Mouse (Mus musculus) layer of hippocampus, adult 11-12 months (tissue): ENCODE measurements around the gene Pla2g10.
"Not testable (repeated sequence)": the region's sequence is repeated elsewhere in the genome, so short reads cannot be mapped to it uniquely, and the experiment has no call there.

Experiments used
- DNase-seq: peaks from one replicate; pipeline ENCODE4 v3.0.0; 2022; ENCODE audit warnings: low spot score

Pla2g10 gene

GRCm38 (mm10) chr16:13727811-13728335 lies 2.9 kb downstream of the Pla2g10 start:
- no peak for DNase-seq

- DNase-seq, result no peak
These were observed 7.8 kb downstream of the Pla2g10 start for GRCm38 (mm10) chr16:13722937-13723336.

GRCm38 (mm10) chr16:13716821-13717553 lies 13.8 kb downstream of the Pla2g10 start:
- no peak for DNase-seq

- DNase-seq, result no peak
These were observed 15.9 kb downstream of the Pla2g10 start for GRCm38 (mm10) chr16:13714910-13715309.

GRCm38 (mm10) chr16:13704676-13705075 lies 26.1 kb downstream of the Pla2g10 start:
- DNase-seq, result no peak

GRCm38 (mm10) chr16:13702184-13702583 lies 28.6 kb downstream of the Pla2g10 start:
- DNase-seq, result no peak

- no peak for DNase-seq
These were observed 31.8 kb downstream of the Pla2g10 start for GRCm38 (mm10) chr16:13698998-13699397.

- no peak for DNase-seq
These were observed 52.0 kb downstream of the Pla2g10 start for GRCm38 (mm10) chr16:13678601-13679319.

GRCm38 (mm10) chr16:13674511-13674910 lies 56.3 kb downstream of the Pla2g10 start:
- no peak for DNase-seq

- DNase-seq, result no peak
These were observed 57.7 kb downstream of the Pla2g10 start for GRCm38 (mm10) chr16:13673114-13673513.

GRCm38 (mm10) chr16:13672386-13672898 lies 58.3 kb downstream of the Pla2g10 start:
- DNase-seq, result peak; percentile 39

- DNase-seq, result peak; percentile 91
These were observed 58.9 kb downstream of the Pla2g10 start, which contains the start of the genes Bfar and 3110001I22Rik for GRCm38 (mm10) chr16:13671685-13672385. Bfar (plus strand) TSS chr16:13671858. 3110001I22Rik (plus strand) TSS chr16:13671929.

GRCm38 (mm10) chr16:13670896-13671295 lies 59.9 kb downstream of the Pla2g10 start:
- not testable (repeated sequence) for DNase-seq

GRCm38 (mm10) chr16:13669282-13669681 lies 61.5 kb downstream of the Pla2g10 start:
- no peak for DNase-seq

GRCm38 (mm10) chr16:13668402-13669108 lies 62.2 kb downstream of the Pla2g10 start:
- DNase-seq, result no peak

- peak; percentile 96 for DNase-seq
These were observed 62.9 kb downstream of the Pla2g10 start, which contains the start of gene Parn for GRCm38 (mm10) chr16:13667878-13668343. Parn (minus strand) TSS chr16:13668170.
